Mouse (Mus musculus) ES-Bruce4 (cell line): ENCODE measurements around the gene Etv5. TPM values are rescaled to one million over a fixed set of nuclear protein-coding genes. Genes with fewer than 3 reads are reported as not detected.
"Not testable (repeated sequence)": the region's sequence is repeated elsewhere in the genome, so short reads cannot be mapped to it uniquely, and the experiment has no call there.

Experiments used
- H3K27ac ChIP-seq: 2 replicates; pipeline ENCODE4 v1.5.1; 2012; ENCODE audit warnings: low read length, inconsistent platforms; ENCODE audit not compliant: insufficient read depth
- H3K27me3 ChIP-seq: 2 replicates; pipeline ENCODE4 v1.6.1; 2012; ENCODE audit warnings: mild to moderate bottlenecking, low read length, inconsistent platforms; ENCODE audit not compliant: control insufficient read depth, poor library complexity, insufficient read depth, severe bottlenecking
- H3K36me3 ChIP-seq: 2 replicates; pipeline ENCODE4 v1.6.1; 2012; ENCODE audit warnings: inconsistent platforms, mild to moderate bottlenecking, low read length, moderate library complexity; ENCODE audit not compliant: control insufficient read depth, poor library complexity, insufficient read depth, severe bottlenecking
- H3K4me1 ChIP-seq: one replicate; pipeline ENCODE4 v1.8.1; 2011; ENCODE audit warnings: low read length; ENCODE audit not compliant: control insufficient read depth, insufficient read depth
- H3K4me3 ChIP-seq: 2 replicates; pipeline ENCODE4 v1.5.1; 2011; ENCODE audit warnings: low read depth, mild to moderate bottlenecking, low read length
- H3K9ac ChIP-seq: 2 replicates; pipeline ENCODE4 v1.6.1; 2012; ENCODE audit warnings: low read depth, mild to moderate bottlenecking, inconsistent platforms; ENCODE audit not compliant: poor library complexity, severe bottlenecking
- H3K9me3 ChIP-seq: replicated peaks from 2 replicates; pipeline ENCODE4 v1.6.1; 2012; ENCODE audit warnings: mild to moderate bottlenecking, low read length, inconsistent platforms; ENCODE audit not compliant: control insufficient read depth, poor library complexity, insufficient read depth, severe bottlenecking
- CTCF ChIP-seq: IDR thresholded peaks from one replicate; pipeline ENCODE4 v1.8.1; 2011; ENCODE audit warnings: low read depth, low read length
- EP300 ChIP-seq: IDR thresholded peaks from 2 replicates; pipeline ENCODE4 v1.6.1; 2011; ENCODE audit warnings: low read depth, low read length; ENCODE audit not compliant: insufficient read depth
- POLR2A ChIP-seq: IDR thresholded peaks from one replicate; pipeline ENCODE4 v1.8.1; 2011; ENCODE audit warnings: low read length; ENCODE audit not compliant: insufficient read depth
- polyA plus RNA-seq: library from polyadenylated mRNA; stranded (reverse); fragments of >200 nt; gene quantifications from 2 replicates; pipeline ENCODE4 v1.2.4, GENCODE M21; 2011; ENCODE audit warnings: low read depth; ENCODE audit not compliant: missing spikeins, insufficient read depth, insufficient read length

The Etv5 gene
- polyA plus RNA-seq, 1 experiment: 130 TPM

- Histone ChIP-seq H3K4me3 (no peak overlapping the region), H3K4me1 (no peaks in the 10 kb centered on the region), H3K27me3 (no peaks in the 10 kb centered on the region), H3K9me3 (no peaks in the 10 kb centered on the region), H3K27ac (no peak overlapping the region), H3K9ac (no peak overlapping the region), H3K36me3 (no peaks in the 10 kb centered on the region)
- TF ChIP-seq EP300: no peak
- no peak for TF ChIP-seq CTCF
- no peak for TF ChIP-seq POLR2A
Measured at GRCm38 (mm10) chr16:22367099-22367498, 72.4 kb downstream of the Etv5 start.

- Histone ChIP-seq H3K9ac (no peak overlapping the region), H3K36me3 (no peaks in the 10 kb centered on the region), H3K4me1 (no peaks in the 10 kb centered on the region), H3K27ac (no peak overlapping the region), H3K4me3 (no peak overlapping the region), H3K27me3 (no peaks in the 10 kb centered on the region), H3K9me3 (no peaks in the 10 kb centered on the region)
- TF ChIP-seq CTCF (no peak), POLR2A (no peak), EP300 (no peak)
Measured at GRCm38 (mm10) chr16:22366040-22366439, 73.5 kb downstream of the Etv5 start.

GRCm38 (mm10) chr16:22365596-22365995 is 73.9 kb downstream of the Etv5 start:
- no peak overlapping the region for H3K4me3 ChIP-seq
- no peaks in the 10 kb centered on the region for H3K36me3 ChIP-seq
- H3K27ac ChIP-seq: no peak overlapping the region
- H3K27me3 ChIP-seq: no peaks in the 10 kb centered on the region
- TF ChIP-seq POLR2A (no peak), CTCF (no peak), EP300 (no peak)
- no peaks in the 10 kb centered on the region for H3K4me1 ChIP-seq
- 0 out of 2 replicates have a peak, but pooled peaks cover 2% of the 10 kb centered on the region for H3K9me3 ChIP-seq
- H3K9ac ChIP-seq: no peak overlapping the region

GRCm38 (mm10) chr16:22358701-22359354 is 80.7 kb downstream of the Etv5 start:
- H3K36me3 ChIP-seq: no peaks in the 10 kb centered on the region
- H3K4me1 ChIP-seq: no peaks in the 10 kb centered on the region
- TF ChIP-seq CTCF (no peak), EP300 (no peak), POLR2A (no peak)
- H3K27me3 ChIP-seq: no peaks in the 10 kb centered on the region
- no peak overlapping the region for H3K4me3 ChIP-seq
- H3K9me3 ChIP-seq: 0 out of 2 replicates have a peak, but pooled peaks cover 2% of the 10 kb centered on the region
- no peak overlapping the region for H3K27ac ChIP-seq
- no peak overlapping the region for H3K9ac ChIP-seq

GRCm38 (mm10) chr16:22354177-22354576 is 85.3 kb downstream of the Etv5 start:
- not testable (repeated sequence) for H3K4me3 ChIP-seq, H3K27ac ChIP-seq, H3K4me1 ChIP-seq, H3K9me3 ChIP-seq, H3K36me3 ChIP-seq, H3K27me3 ChIP-seq, H3K9ac ChIP-seq
- TF ChIP-seq CTCF: peak; percentile 61

DNA sequence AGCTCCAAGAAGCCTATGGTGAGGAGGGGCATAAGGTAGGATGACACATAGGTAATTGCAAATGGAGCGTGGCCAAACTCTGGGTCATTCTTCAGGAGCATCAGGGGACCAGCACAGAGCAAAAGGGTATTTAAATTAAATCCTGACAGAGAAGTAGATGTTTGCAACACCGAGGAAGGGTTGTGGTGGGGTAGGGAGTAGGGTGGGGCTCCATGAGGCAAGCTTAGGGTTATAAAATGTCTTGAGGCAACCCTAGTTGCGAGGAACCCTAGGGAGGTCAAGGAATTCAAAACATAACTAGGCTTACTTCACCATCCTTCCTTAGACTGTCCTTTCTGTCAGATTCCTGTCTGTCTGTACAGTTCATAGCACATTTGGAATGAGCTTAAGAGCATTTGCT is 85.9 kb downstream of the Etv5 start:
- Histone ChIP-seq H3K4me1 (no peaks in the 10 kb centered on the region), H3K36me3 (no peaks in the 10 kb centered on the region), H3K27ac (no peak overlapping the region), H3K27me3 (no peaks in the 10 kb centered on the region), H3K4me3 (no peak overlapping the region), H3K9me3 (0 out of 2 replicates have a peak, but pooled peaks cover 6% of the 10 kb centered on the region), H3K9ac (no peak overlapping the region)
- no peak for TF ChIP-seq CTCF
- TF ChIP-seq EP300: no peak
- no peak for TF ChIP-seq POLR2A
